In the genomic region with DNA sequence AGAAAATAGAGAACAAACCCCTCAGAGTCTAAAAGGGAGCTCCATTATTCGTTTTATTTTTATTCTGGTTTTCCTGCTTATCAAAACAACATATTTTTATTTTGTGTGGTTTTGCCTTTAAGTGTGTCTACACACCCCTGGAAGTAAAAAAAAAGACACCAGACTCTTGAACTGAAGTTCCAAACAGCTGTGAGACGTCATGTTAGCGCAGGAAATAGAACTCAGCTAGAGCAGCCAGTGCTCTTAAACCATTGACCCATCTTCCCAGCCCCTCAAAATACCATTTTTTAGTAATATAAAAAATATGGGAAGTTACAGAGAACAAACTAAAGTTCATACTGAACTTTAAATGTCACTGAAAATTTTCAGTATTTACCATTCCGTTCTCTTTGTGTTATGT, we compare ENCODE assay signal across 24 mouse cellular contexts. TPM values are rescaled to one million over a fixed set of nuclear protein-coding genes. Genes with fewer than 3 reads are reported as not detected.
A peak's percentile ranks its signal among the peaks of the same experiment; 100 is the strongest.
DNase-seq lines count a peak whose midpoint lies in the region; ATAC-seq and TF ChIP-seq lines count a peak whose summit lies in the region.
"Had no signal": no experiment of that assay in that cellular context is flagged by ENCODE, and none has a peak within 500 bp of the region (broad histone marks: within the 10 kb centered on the region; RNA-seq: fewer than 3 reads in every experiment).

No protein-coding gene starts in this region.

- H3K36me3 ChIP-seq in heart, embryonic 12.5 days: no peaks in the 10 kb centered on the region
- no peaks in the 10 kb centered on the region for H3K36me3 ChIP-seq in kidney, postnatal 0 days (ENCODE audit: insufficient read depth, low read length)
- H3K36me3 ChIP-seq in lung, embryonic 14.5 days (ENCODE audit: insufficient read depth): no peaks in the 10 kb centered on the region
- H3K36me3 ChIP-seq: embryonic facial prominence, embryonic 10.5 days; embryonic facial prominence, embryonic 13.5 days; forebrain, embryonic 12.5 days; forebrain, embryonic 15.5 days; heart, embryonic 10.5 days; hindbrain, embryonic 12.5 days had no signal

- WGBS in heart, embryonic 12.5 days: 74% methylated on average over 4 of the region's 4 CpGs
- WGBS in kidney, postnatal 0 days: 60% methylated on average over 4 of the region's 4 CpGs
- WGBS in lung, embryonic 14.5 days: 56% methylated on average over 4 of the region's 4 CpGs

- no peak overlapping the region for H3K9ac ChIP-seq in heart, embryonic 12.5 days
- no peak overlapping the region for H3K9ac ChIP-seq in kidney, postnatal 0 days (ENCODE audit: low read depth, low read length)
- no peak overlapping the region for H3K9ac ChIP-seq in lung, embryonic 14.5 days
- H3K9ac ChIP-seq: embryonic facial prominence, embryonic 13.5 days; forebrain, embryonic 12.5 days; forebrain, embryonic 15.5 days; hindbrain, embryonic 12.5 days had no signal

- H3K27me3 ChIP-seq in heart, embryonic 12.5 days (replicated peaks): no peaks in the 10 kb centered on the region
- no peaks in the 10 kb centered on the region for H3K27me3 ChIP-seq in kidney, postnatal 0 days (ENCODE audit: insufficient read depth, low read length)
- H3K27me3 ChIP-seq in lung, embryonic 14.5 days (ENCODE audit: insufficient read depth, low read length): no peaks in the 10 kb centered on the region
- H3K27me3 ChIP-seq: embryonic facial prominence, embryonic 13.5 days; forebrain, embryonic 12.5 days; forebrain, embryonic 15.5 days; hindbrain, embryonic 12.5 days had no signal

- no peaks in the 10 kb centered on the region for H3K9me3 ChIP-seq in heart, embryonic 12.5 days (replicated peaks)
- H3K9me3 ChIP-seq in kidney, postnatal 0 days (replicated peaks; ENCODE audit: low read length): no peaks in the 10 kb centered on the region
- no peaks in the 10 kb centered on the region for H3K9me3 ChIP-seq in lung, embryonic 14.5 days (ENCODE audit: low read depth, low read length)
- H3K9me3 ChIP-seq: embryonic facial prominence, embryonic 10.5 days; embryonic facial prominence, embryonic 13.5 days; forebrain, embryonic 12.5 days; forebrain, embryonic 15.5 days; heart, embryonic 10.5 days; hindbrain, embryonic 12.5 days had no signal

- no peaks in the 10 kb centered on the region for H3K4me1 ChIP-seq in heart, embryonic 12.5 days (replicated peaks)
- H3K4me1 ChIP-seq in kidney, postnatal 0 days (replicated peaks; ENCODE audit: insufficient read depth, low read length): no peaks in the 10 kb centered on the region
- no peaks in the 10 kb centered on the region for H3K4me1 ChIP-seq in lung, embryonic 14.5 days (ENCODE audit: insufficient read depth)
- H3K4me1 ChIP-seq: forebrain, embryonic 15.5 days; heart, embryonic 10.5 days had no signal

- H3K4me3 ChIP-seq in heart, embryonic 12.5 days: no peak overlapping the region
- no peak overlapping the region for H3K4me3 ChIP-seq in kidney, postnatal 0 days (replicated peaks; ENCODE audit: low read depth, low read length)
- no peak overlapping the region for H3K4me3 ChIP-seq in lung, embryonic 14.5 days (ENCODE audit: low read depth, low read length)
- H3K4me3 ChIP-seq: embryonic facial prominence, embryonic 10.5 days; embryonic facial prominence, embryonic 13.5 days; erythroblast, embryonic 14.5 days; forebrain, embryonic 12.5 days; forebrain, embryonic 15.5 days; heart, adult 2 months; heart, embryonic 10.5 days; hindbrain, embryonic 12.5 days had no signal

- no peak overlapping the region for H3K4me2 ChIP-seq in heart, embryonic 12.5 days
- no peak overlapping the region for H3K4me2 ChIP-seq in kidney, postnatal 0 days (ENCODE audit: low read length)
- no peak overlapping the region for H3K4me2 ChIP-seq in lung, embryonic 14.5 days
- H3K4me2 ChIP-seq: embryonic facial prominence, embryonic 13.5 days; forebrain, embryonic 12.5 days; forebrain, embryonic 15.5 days; hindbrain, embryonic 12.5 days had no signal

- peak; percentile 37 for DNase-seq in heart, adult 11 months
- peak; percentile 78 for DNase-seq in kidney, postnatal 0 days (ENCODE audit: low spot score)
- no peak for DNase-seq in kidney, adult 18-20 months
- DNase-seq in lung, embryonic 14.5 days: peak; percentile 44
- no peak for DNase-seq in lung, postnatal 25 days (ENCODE audit: low spot score)
- peak; percentile 24 for DNase-seq in lung, postnatal 36 days
- DNase-seq in lung, postnatal 4 days: no peak
- DNase-seq: adrenal gland, postnatal 25 days; cerebellum, adult 11-12 months; cerebellum, adult 8-10 months; cerebellum, postnatal 10 days; cerebellum, postnatal 36 days; embryo, embryonic 11 days; gastrocnemius, postnatal 25 days; heart, adult 2 months had no signal

- no peak for ATAC-seq in heart, embryonic 12.5 days (ENCODE audit: insufficient number of reproducible peaks, low FRiP score)
- ATAC-seq in kidney, postnatal 0 days (replicated peaks; ENCODE audit: low FRiP score, low read depth): no peak
- no peak for ATAC-seq in lung, embryonic 14.5 days (ENCODE audit: insufficient read depth)
- ATAC-seq: activated CD4-positive, CD25-positive, alpha-beta regulatory T cell, adult 4 months; forebrain, embryonic 15.5 days had no signal

- no peak overlapping the region for H3K27ac ChIP-seq in heart, embryonic 12.5 days (ENCODE audit: poor library complexity, severe bottlenecking)
- no peak overlapping the region; the same call in 1 of the 2 replicates for H3K27ac ChIP-seq in kidney, postnatal 0 days
- H3K27ac ChIP-seq in lung, embryonic 14.5 days (ENCODE audit: low read depth): no peak overlapping the region
- H3K27ac ChIP-seq: embryonic facial prominence, embryonic 10.5 days; embryonic facial prominence, embryonic 13.5 days; forebrain, embryonic 12.5 days; forebrain, embryonic 15.5 days; heart, adult 2 months; heart, embryonic 10.5 days; hindbrain, embryonic 12.5 days had no signal

- no peak for TF ChIP-seq CTCF in kidney, postnatal 0 days (IDR thresholded peaks at IDR 0.05; ENCODE audit: low read depth)
- TF ChIP-seq CTCF in lung, embryonic 14.5 days (IDR thresholded peaks at IDR 0.05; ENCODE audit: low read depth): no peak

RNA-seq across cellular contexts. Expression of gene Zdhhc17, which starts 40.6 kb away (rescaled TPM):
- polyA plus RNA-seq in heart, embryonic 12.5 days (2016; fragmentation: Nextera tagmentation; extraction: Ambion mirVana): 17.9 and 21.0 TPM in 2 replicates
- 18.1 and 19.2 TPM in 2 replicates for polyA plus RNA-seq in kidney, postnatal 0 days (2015; fragmentation: Nextera tagmentation; extraction: Ambion mirVana)
- 21.2 and 27.0 TPM in 2 replicates for polyA plus RNA-seq in lung, embryonic 14.5 days (2014; fragmentation: Nextera tagmentation; extraction: Ambion mirVana)
- polyA plus RNA-seq: erythroblast, embryonic 14.5 days had no signal

Comparison
In these comparisons a context has a peak if more than half of its experiments do, and no peak if none do; other contexts are left out.
1. DNase-seq: peak in heart, adult 11 months (single experiment), kidney, postnatal 0 days (single experiment), lung, embryonic 14.5 days (single experiment) and lung, postnatal 36 days (single experiment); none in kidney, adult 18-20 months (single experiment), lung, postnatal 25 days (single experiment) and lung, postnatal 4 days (0 of 2).